Mouse (Mus musculus) thymus, postnatal 36 days (tissue): ENCODE measurements around the gene Tepsin.

ENCODE experiments used
- DNase-seq, 2 experiments: peaks; one replicate each; pipeline ENCODE4 v3.0.0; 2022; ENCODE audit warnings: mixed read lengths in 2 of 2

Tepsin gene

DNA sequence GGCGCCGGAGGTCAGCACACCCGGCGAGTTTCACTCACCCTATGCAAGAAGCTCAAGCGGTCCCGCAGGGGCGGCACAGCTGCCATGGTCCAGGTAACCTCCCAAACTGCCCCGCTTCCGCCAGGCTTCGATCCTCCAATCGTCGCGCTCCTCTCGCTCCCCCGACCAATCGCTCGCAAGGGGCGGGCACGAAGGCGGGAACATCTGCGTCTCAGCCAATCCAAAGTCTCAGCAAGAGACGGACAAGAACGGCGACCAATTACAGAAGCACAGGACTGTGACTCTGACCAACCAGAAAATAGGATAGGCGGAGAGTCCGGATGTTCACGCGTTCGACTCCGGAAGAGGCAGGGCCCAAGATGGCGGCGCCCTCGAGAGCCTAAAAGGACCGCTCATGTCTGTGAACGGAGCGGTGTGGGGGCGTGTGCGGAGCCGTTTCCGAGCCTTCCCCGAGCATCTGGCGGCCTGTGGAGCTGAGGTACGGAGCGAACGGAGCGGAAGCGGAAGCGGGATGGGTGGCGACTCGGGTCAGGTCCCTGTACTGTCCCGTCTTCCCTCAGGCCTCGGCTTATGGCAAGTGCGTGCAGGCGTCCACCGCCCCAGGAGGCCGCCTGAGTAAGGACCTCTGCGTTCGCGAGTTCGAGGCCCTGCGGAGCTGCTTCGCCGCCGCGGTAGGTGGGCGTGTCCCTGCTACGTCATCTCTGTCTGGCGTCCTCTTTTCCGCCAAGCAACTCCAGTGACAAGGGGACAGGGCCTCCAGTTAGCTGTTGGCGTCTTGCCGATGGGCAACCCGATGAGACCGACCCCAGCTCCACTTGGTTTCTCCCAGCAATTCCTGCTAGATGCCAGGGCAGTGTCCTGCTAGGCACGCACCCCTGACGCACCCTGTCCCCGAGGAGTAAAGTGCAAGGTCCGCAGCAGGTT, at the start of gene Tepsin, which contains the start of gene Ndufaf8:
Tepsin (minus strand) TSS at position 144 of the 924 bp plus-strand sequence.
Ndufaf8 (plus strand) TSS at position 341 of the 924 bp plus-strand sequence.
- peak; percentile 98 to 100 for DNase-seq

DNA sequence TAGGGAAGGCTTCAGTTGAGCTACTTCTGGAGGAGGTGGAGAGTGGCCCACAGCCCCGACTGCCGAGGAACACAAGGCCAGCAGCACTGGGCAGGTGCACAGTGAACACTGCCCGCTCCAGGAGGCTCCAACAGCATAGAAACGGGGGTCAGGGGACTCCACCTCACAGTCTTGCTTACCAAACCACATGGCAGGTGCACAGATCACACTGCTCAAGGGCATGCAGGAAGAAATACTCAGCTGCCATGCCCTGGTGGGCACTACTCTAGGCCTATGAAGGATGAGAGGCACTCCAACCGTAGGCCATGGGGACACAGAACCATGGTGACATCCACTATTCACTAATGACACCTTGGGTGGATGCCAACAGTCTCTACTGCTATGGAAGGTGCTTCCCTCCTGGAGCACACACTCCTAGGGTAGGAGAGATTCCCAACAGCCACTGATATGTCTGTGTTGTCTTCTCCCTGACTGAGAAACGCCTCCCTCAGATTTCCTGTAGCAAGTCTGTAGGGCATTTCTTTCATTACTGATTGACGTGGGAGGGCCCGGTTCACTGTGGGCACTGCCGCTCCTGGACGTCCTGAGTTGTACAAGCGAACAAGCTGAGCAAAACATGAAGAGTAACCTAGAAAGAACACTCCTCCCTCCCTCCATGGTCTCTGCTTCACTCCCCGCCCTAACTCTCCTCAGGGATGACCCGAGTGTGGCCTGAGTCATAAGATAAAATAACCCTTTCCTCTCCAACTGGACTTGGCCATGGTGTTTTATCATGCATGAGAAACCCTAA, 45.4 kb upstream of the Tepsin start:
- DNase-seq: no peak

DNA sequence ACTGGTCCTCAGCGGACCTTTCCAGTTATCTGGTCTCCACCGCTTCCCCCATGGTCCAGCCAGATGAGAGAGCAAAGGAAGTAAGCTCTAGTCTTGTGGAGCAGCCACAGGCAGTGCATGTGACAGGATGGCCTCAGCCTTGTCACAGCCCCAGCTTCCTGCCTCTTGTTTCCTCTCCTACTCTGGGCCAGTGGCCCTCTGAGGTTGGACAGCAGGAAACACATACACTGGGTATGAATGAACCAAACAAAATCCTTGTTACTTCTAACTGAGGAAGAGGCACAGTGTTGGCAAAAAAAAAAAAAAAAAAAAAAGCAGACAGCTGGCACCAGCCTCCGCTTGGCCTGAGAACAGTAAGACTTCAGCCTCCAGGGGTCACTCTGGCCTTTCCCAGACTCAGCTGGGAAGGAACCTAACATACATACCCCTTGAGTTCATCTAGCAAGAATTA, 44.1 kb upstream of the Tepsin start:
- peak; percentile 26 to 40 for DNase-seq

DNA sequence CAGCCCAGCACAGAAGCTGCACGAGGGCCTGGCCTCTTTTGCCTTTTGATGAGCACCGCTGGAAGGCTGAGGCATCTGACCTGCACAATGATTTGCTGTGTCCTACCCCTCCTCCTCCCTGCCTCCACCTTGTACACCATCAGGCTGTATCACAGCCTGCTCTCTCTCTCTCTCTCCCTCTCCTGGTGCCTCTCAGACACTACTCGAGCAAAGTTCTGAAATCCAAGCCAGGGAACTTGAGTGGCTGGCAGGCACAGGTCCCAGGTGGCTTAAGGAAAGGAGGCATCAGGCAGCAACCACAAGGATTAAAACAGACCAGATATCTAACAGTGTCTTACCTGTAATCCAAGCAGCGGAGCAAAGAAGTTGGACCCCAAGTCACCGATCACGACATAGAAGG, 41.7 kb upstream of the Tepsin start:
- DNase-seq: no peak

DNA sequence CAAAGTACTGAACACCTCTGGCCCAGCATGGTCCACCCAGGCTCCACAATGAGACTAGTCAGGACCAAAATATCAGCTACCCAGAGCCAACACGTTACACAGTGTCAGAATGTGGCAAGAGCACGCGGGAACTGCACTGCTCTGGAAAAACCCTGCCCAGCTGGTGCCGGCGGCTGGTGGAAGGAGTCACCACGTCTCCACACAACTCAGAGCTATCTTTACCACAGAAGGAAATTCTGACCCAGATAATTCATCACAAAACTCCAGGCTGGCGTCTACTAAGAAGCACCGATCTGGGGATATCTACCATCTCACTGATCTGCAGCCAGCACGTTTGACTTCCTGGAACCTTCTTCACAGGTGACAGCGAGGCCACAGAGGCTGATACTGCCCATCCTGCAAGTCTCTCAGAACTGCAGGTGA, 40.8 kb upstream of the Tepsin start:
- no peak for DNase-seq

DNA sequence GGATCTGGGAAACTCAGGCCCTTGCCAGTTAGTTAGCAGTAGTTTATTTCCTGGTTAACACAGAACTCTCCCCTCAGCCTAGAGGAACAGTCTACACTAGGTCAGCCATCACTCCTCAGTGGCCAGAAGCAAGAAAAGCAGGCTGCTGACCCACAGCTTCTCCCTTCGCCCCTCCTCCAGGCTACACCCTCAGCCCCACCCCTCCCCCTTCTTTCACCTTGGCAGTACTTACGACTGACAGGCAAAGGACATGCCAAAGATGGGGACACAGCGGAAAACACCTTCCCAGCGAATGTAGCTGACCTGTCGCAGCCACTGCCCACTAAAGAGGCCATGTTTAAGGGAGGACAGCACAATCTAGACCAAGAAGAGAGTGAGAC, 39.1 kb upstream of the Tepsin start:
- no peak for DNase-seq

DNA sequence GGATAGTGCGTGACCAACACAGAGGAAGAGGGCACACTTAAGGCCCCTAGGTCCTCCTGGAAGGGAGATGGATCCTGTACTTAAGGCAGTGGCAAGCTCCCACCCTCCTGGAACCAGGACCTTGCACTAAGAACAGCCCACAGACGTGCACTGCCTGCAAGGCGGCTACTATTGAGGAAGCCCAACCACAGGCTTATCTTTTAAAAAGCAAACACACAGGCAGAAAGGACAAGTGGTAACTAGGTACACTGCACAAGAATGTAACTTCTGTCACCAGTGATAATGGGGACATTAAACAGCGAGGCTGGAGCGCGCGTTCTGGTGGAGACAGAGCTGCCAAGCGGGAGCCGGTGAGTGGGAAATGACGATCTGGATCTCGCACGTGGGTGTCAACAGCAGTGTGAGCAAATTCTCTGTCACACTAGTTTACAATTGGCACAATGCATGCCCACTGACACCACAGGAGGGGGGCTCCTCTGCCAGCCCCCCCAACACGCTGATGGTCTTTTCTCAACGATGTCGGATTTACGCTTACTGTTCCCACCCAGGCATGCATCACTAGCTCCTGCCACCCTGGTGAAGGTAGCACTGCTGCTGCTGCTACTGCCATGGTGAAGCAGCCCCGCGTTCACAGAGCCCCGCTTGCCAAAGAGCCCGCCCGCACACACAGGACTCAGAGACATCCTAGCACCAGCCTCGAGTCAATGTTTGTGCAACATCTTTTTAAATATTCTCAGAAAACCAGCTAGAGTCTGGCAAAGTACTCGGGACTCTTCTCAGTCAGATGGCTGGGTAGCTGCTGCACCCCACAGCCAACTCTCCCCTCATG, 38.5 kb upstream of the Tepsin start:
- DNase-seq: no peak

DNA sequence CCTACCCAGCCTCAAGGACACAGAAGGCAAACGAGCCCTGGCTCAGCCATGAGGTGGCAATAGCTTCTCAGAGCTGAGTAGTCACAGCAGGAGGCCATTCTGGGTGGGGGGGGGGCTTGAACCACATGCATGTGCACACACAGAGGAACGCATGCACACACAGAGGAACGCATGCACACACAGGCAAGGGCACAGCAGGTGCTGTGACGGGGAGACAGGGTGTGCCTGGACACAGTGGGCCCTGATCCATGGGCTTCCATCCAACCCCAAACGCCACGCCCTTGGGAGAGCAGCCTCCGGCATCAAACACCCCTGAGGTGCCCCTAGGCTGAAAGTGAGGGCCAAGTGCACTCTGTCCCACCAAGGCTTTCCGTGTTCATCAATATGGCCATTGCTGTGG, 37.7 kb upstream of the Tepsin start:
- no peak for DNase-seq

DNA sequence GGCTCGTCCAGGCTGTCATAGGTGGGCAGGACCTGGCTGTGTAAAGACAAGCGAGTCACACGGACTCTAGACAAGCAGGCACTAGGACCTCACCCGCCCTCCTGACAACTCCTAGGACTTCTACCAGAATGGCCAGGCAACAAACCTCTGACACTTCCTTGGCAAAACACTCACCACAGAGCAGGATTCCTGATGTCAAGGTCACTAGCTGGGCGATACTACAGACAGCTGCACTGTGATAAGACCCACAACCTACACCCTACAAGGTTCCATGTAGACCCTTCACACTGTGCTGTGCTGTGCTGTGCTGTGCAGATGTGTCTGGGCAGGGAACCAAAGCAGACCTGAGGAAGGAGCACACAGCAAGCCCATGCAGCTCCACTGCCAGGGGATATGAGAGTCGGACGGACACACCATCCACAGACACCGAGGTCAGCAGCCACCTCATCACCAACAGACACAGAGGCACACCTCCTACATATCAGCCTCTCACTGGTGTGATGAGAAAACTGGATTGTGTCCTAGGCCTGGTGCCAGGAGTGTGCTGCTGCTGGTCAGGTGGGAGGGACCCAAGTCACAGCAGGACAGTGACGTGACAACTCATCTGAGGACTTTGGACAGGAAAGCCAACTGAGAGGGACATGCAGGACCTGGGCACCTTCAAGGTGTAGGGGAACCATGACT, 36.5 kb upstream of the Tepsin start:
- DNase-seq: no peak

DNA sequence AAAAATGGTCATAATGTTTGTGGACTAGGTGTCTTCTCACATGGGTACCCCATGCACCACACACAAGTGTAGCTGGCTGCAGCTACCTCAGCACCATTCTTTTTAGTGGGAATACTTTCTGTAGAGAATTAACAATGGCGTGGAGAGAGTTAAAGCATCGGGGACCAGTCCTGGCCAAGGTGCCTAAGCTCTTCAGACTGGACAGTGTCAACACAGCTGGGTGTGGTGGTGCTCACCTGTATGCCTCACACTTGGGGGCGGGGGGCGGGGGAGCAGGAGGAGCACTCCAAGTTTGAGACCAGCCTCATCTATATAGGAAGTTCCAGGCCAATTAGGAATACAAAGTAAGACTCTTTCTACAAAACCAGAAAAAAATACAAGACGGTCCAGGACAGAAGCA, 35.6 kb upstream of the Tepsin start:
- no peak for DNase-seq

DNA sequence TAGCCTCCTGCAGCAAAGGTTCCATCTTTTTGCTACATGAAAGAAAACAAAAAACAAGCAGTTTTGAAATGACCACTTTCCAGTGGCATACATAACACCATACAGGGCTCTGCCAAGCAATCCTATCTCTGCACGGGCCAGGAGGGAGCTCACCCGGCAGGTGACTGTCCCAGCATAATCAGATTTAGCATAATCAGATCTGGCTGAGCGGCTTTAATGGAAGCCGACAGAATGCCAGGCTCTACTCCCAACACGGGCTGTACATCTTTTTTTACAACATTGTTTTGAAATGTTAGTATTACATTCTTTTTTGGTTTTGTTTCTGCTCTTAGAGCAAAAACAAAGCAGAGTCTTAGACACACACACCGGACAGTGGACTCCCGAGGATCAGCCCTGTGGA, 30.8 kb upstream of the Tepsin start:
- no peak for DNase-seq

DNA sequence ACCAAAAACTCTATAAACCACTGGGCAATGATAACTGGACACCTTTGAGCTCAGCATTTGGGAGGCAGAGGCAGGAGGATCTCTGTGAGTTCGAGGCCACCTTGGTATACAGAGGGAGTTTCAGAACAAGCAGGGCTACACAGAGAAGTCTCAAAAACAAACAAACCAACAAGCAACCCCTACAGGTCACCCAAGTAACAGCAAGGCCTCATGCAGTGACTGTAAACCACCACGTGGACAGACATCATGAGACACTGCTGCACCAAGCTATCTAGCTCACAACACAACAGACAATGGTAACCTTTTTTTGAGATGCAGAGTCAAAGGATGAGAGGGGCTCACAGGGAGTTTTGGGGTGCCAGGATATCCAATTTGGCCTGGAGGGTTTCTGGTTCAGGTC, 28.3 kb upstream of the Tepsin start:
- DNase-seq: no peak

DNA sequence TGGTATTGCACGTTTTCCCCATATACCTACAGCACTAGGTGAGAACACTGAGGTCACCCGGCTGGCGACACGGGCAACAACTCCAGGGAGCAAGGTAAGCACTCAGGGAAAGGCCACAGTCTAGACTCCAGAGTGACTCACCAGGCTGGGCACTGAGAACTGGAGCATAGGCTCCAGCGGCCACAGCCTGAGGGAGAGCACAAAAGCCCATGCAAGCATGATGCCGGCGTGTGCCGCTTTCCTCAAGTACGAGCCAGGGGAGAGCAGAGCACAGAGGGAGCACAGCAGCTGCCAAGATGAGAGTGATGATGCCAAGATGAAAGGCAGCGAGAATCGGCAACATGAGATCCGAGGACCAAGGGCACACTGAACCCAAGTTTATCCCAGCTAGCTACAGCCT, 23.6 kb upstream of the Tepsin start:
- no peak for DNase-seq

DNA sequence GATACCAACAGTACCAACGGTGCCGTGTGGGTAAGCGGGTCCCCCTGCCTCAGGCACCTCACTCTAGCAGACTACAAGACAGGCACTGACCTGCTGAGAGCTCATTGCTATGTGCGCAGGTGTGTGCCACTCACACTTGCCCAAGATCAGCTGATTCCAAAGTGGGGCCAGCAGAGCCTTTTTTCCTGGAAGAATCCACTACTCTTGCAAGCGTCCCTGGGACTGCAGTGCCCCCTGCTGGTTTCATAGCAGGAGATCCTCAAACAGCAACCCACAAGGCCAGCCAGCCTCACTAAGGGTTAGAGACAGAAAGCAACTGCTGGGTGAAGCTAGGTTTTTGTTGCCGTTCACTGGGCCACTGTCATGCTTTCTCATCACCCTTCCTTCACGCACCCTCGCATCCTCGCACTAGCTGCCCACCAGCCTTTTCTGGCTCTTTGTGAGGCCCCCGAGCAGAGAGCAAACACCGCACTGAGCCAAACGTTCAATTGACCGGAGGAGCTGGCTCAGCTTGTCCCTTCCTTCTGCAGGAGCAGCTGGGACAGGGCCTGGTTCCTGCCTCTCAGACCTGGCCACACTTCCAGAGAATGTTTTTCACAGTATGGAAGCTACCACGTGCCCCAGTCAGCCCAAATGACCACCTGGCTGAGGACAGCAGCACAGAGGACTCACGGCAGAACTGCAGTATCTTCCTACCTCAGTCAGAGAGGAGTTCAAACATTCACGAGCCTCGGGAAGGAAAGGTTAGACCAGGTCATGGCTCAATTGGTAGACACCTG, 22.3 kb upstream of the Tepsin start:
- peak; percentile 30 to 32 for DNase-seq

DNA sequence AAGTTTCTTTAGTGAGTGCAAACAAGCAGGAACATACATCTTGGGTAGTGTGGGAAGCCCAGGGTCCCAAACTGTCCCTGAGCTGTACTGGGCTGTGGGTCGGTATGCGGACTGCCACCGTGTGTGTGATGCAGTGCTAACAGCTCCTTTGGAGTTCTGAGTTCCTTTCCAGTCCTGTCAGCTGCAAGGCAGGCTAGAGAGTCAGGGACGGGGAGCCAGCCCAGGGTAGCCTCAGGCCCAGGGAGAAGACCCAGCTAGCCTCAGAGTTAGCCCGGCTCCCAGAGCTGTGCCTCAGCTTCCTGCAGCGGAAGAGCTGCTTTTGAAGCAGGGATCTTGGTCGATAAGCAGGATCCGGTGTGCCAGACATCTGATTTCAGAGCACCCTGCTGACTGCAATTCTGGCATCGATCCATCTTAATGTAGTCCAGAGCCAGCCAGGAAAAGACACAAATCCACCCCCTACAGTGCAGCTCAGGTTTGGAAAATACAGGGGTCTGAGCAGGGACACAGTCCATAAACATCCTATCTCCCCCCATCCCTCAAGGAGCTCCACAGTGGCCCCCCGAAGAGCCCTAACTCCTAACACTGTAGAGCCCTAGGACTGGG, 21.5 kb upstream of the Tepsin start:
- DNase-seq: no peak

DNA sequence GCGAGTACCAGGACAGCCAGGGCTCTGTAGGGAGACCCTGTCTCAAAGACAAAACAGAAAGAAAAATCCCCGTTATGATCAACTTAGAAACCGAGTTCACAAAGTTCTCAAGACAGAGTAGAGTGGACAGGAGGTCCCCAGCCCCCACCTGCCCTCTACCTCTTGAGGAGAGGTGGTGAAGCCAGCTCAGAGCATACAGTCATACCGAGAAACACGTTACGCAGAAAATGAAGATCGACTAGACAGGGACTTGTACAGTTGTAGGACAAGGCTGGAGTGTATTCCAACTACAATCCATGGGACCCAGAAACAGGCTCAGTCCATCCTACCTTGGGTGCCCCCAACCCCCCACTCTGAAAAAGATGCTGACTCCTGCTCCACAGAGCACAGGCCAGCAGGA, 20.6 kb upstream of the Tepsin start:
- no peak for DNase-seq

DNA sequence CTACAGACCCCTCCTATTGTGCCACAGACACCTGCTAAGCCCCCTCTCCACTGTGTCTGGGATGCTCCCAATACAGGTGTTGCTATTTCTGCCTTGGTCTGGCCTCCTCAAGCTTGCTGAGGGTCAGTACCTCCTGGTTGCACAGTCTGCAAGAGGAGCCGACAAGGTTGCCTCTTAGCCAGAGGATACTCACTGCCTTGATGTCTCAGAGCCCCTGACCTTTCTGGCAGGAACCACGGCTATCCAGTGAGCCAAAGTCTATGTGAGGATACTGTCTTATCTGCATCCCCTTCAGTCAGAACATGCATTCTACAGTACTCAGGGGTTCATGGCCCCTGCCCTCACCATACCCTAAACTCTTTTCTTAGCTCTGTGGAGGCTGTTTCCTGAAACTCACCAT, 19.1 kb upstream of the Tepsin start:
- DNase-seq: no peak

DNA sequence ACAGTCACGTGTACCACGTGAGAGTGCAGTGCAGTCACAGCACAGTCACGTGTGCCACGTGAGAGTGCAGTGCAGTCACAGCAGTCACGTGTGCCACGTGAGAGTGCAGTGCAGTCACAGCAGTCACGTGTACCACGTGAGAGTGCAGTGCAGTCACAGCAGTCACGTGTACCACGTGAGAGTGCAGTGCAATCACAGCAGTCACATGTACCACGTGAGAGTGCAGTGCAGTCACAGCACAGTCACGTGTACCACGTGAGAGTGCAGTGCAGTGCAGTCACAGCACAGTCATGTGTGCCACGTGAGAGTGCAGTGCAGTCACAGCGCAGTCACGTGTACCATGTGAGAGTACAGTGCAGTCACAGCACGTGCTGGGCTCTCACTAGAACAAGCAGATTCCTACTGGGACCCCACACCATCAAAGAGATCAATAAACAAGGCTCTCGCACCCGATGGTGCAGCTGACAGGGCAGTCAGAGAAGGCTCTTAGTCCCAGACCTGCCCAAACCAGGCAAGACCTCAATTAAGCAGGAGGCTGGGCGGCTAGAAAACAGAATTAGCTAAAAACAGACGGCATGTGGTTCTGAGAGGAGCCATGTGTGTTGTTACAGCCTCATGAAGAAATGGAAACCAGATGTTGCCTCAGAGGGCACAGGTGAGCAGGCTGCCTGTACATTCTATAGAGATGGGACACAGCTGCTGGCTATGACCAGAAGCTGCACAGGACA, 16.1 kb upstream of the Tepsin start:
- no peak for DNase-seq

DNA sequence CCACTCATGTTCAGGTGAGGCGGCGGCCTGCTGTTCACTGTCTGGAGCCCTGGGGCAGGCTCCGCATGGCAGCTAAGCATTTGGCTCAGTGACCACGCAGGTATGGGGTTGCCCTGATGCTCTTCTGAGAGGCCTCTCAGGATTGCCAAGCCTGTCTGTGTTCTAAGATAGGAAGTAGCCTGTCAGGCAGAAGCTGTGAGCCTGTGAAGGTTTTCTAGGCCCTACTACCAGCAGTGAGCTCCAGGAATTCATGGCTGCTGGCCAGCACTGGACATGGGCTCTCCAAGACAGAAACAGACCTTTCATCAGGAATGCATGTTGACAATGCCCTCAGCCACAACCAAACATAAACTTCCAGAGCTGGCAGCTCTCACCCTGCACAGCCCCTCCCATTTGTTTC, 13.6 kb upstream of the Tepsin start:
- no peak for DNase-seq

DNA sequence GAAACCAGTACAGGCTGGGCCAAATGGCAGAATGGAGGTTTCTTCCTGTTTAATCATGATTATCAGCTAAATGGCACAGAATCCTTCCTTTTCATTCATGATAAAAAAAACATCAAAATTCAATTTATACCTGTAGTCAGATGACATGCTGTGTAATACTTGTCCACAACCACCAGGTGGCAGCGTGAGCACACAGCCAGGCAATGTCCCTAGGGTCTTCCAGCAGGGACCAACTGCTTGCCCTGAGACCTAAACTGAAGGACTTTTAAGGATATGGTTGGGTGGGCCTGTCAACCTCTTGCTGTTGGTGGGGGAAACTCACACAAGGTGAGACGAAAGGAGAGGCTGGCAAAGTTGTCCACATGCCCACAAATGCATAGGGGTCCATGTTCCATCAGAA, 12.5 kb upstream of the Tepsin start:
- DNase-seq: peak; percentile 50 to 55
